Mouse (Mus musculus): ENCODE measurements around the gene Efcab1. TPM values are rescaled to one million over a fixed set of nuclear protein-coding genes. Genes with fewer than 3 reads are reported as not detected.

Efcab1 gene
- polyA plus RNA-seq, 1 experiment, result 1.9 TPM

DNA sequence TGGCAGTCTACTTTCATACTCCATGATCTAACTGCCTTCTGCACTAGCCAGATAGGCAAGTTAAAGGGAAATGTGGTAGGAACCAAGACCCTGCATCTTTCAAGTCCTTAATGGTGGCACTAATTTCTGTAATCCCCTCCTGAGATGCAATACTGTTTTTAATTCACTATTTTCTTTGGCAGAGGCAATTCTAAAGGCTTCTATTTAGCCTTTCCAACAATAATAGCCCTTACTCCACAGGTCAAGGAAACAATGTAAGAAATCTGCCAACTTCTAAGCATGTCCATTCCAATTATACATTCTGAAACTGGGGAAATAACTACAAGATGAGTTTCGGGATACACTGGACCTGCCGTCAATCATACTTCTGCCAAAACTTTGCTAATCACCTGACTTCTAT is 72.8 kb downstream of the Efcab1 start:
- whole genome bisulfite sequencing, result 85% methylated on average over 2 of the region's 2 CpGs
- no peak overlapping the region for H3K4me3 ChIP-seq (replicated peaks; ENCODE audit: insufficient read depth, low read depth, low read length)
- TF ChIP-seq POLR2A (IDR thresholded peaks at IDR 0.05; ENCODE audit: borderline replicate concordance, insufficient read depth, low read length) (no peak), CTCF (IDR thresholded peaks at IDR 0.05; ENCODE audit: borderline replicate concordance, insufficient read depth, low read depth, low read length) (no peak)

DNA sequence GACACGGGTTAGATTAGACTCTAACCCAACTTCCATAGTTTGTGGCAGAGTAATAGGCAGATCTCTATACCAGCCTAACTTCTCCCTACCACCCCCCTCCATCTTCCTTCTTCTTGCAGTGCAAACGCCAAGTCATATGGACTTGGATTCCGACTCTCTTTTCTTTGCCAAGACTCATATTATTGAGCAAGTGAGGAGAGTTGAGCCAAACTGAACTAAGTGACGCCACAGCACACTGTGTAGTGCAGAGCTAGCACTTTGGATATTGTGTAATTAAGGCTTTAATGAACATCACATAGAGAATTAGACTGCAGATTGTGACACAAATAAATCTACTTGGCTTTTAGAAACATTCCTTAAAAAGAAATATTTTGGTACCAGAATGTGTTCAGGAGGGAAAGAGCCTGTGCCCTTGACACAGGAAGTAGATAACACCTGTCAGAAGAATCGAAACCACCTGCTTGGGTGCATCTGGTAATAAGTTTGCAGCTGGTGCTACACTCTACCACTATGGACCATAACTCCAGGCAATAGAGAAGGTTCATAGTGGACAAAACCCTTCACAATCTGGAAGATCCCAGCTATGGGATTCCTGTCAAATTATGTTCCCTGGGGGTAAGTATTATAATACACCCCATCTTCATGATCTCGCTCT is 83.3 kb downstream of the Efcab1 start:
- TF ChIP-seq POLR2A (IDR thresholded peaks at IDR 0.05; ENCODE audit: borderline replicate concordance, insufficient read depth, low read length) (no peak), CTCF (IDR thresholded peaks at IDR 0.05; ENCODE audit: borderline replicate concordance, insufficient read depth, low read depth, low read length) (no peak)
- no peaks in the 10 kb centered on the region for H3K4me1 ChIP-seq (ENCODE audit: control insufficient read depth, insufficient read depth, low read length)
- no peak for DNase-seq
- H3K27ac ChIP-seq (ENCODE audit: insufficient read depth, low read length), result no peak overlapping the region
- H3K27me3 ChIP-seq (ENCODE audit: control insufficient read depth, insufficient read depth, low read length), result no peaks in the 10 kb centered on the region
- H3K4me3 ChIP-seq (replicated peaks; ENCODE audit: insufficient read depth, low read depth, low read length), result no peak overlapping the region
- WGBS, result 39% methylated on average over 6 of the region's 6 CpGs

More for the DNA sequence above, 72.8 kb downstream of the Efcab1 start:
- no peak overlapping the region for H3K27ac ChIP-seq (ENCODE audit: insufficient read depth, low read length)
- H3K4me1 ChIP-seq (ENCODE audit: control insufficient read depth, insufficient read depth, low read length), result no peaks in the 10 kb centered on the region
- H3K27me3 ChIP-seq (ENCODE audit: control insufficient read depth, insufficient read depth, low read length), result no peaks in the 10 kb centered on the region
- no peak for DNase-seq

DNA sequence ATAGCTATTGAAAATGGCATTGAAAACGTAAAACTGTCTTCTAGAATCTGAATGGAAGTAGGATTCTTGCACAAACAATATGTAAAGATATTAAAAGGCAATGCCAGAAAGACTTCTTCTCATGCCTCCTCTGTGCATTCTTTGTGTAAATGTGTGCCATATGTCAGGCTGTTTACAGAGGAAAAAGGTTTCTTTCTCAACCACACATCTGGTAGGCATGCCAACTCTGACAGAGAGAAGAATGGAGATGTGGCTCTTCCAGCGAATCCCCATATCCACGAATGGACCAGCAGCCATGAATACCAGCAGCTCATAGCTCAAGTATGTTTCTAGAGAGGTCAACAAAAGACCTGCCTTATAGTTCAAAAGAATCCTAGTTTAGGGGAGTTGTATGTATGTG is 84.6 kb downstream of the Efcab1 start:
- no peaks in the 10 kb centered on the region for H3K27me3 ChIP-seq (ENCODE audit: control insufficient read depth, insufficient read depth, low read length)
- H3K27ac ChIP-seq (ENCODE audit: insufficient read depth, low read length), result no peak overlapping the region
- no peaks in the 10 kb centered on the region for H3K4me1 ChIP-seq (ENCODE audit: control insufficient read depth, insufficient read depth, low read length)
- no peak overlapping the region for H3K4me3 ChIP-seq (replicated peaks; ENCODE audit: insufficient read depth, low read depth, low read length)
- 70% methylated on average over 3 of the region's 3 CpGs for WGBS
- no peak for TF ChIP-seq CTCF (IDR thresholded peaks at IDR 0.05; ENCODE audit: borderline replicate concordance, insufficient read depth, low read depth, low read length)
- no peak for TF ChIP-seq POLR2A (IDR thresholded peaks at IDR 0.05; ENCODE audit: borderline replicate concordance, insufficient read depth, low read length)
- DNase-seq, result no peak

DNA sequence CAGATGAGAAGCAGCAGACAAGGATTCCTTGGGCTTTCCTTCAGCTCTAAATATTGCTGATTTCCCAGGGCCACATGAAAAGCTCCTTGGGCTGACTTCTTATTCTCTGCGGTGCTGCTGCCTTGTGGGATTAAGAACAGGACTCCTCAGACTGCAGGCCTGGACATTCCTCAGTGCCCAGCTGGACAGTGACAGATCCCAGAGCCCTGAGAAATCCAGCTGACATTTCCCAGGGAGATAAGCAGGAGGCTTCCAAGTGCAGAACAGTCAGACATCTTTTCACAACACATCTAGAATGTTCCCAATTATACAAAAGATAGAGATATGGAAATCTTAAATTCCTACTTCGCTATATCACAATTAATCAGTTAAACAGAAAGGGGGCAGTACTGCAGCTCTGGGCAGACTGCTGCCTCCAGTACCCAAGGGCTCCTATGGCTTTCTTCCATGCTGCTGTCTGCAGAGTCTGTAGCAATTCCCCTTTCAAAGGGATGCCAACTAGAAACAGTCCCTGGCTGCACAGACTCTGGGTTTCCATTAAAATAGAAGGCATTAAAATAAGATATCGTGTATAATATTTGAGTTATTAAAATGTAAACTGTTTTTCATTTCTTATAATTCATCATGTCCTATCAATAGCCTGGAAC is 86.2 kb downstream of the Efcab1 start:
- Histone ChIP-seq H3K27ac (ENCODE audit: insufficient read depth, low read length) (no peak overlapping the region), H3K4me1 (ENCODE audit: control insufficient read depth, insufficient read depth, low read length) (no peaks in the 10 kb centered on the region), H3K4me3 (replicated peaks; ENCODE audit: insufficient read depth, low read depth, low read length) (no peak overlapping the region), H3K27me3 (ENCODE audit: control insufficient read depth, insufficient read depth, low read length) (no peaks in the 10 kb centered on the region)
- no peak for TF ChIP-seq POLR2A (IDR thresholded peaks at IDR 0.05; ENCODE audit: borderline replicate concordance, insufficient read depth, low read length)
- TF ChIP-seq CTCF (IDR thresholded peaks at IDR 0.05; ENCODE audit: borderline replicate concordance, insufficient read depth, low read depth, low read length), result no peak
- WGBS, result 68% methylated on average over 3 of the region's 3 CpGs
- no peak for DNase-seq

DNA sequence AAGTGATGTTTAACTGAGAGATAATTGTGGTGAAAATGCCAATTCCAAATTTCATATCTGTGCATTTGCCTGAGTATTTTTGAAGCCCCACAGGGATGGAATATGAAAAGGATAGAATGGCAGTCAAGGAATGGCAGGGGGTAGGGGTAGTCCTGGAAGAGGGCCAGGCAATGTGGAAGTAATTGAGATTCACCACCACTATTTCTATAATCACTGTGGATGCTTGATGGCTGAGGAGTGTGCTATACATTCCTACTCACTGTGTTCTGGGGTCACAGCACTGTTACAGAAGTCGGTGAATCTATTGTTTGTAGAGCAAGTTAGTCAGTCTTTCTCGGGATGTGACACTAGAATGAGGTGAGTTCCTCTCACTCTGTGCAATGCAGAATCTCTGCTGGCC is 108.3 kb downstream of the Efcab1 start:
- no peaks in the 10 kb centered on the region for H3K27me3 ChIP-seq (ENCODE audit: control insufficient read depth, insufficient read depth, low read length)
- 25% methylated on average over 2 of the region's 2 CpGs for WGBS
- no peak overlapping the region for H3K4me3 ChIP-seq (replicated peaks; ENCODE audit: insufficient read depth, low read depth, low read length)
- H3K27ac ChIP-seq (ENCODE audit: insufficient read depth, low read length), result no peak overlapping the region
- no peaks in the 10 kb centered on the region for H3K4me1 ChIP-seq (ENCODE audit: control insufficient read depth, insufficient read depth, low read length)
- no peak for DNase-seq
- no peak for TF ChIP-seq POLR2A (IDR thresholded peaks at IDR 0.05; ENCODE audit: borderline replicate concordance, insufficient read depth, low read length)
- TF ChIP-seq CTCF (IDR thresholded peaks at IDR 0.05; ENCODE audit: borderline replicate concordance, insufficient read depth, low read depth, low read length), result no peak
